Mouse (Mus musculus) neural tube, embryonic 13.5 days (tissue): ENCODE results near the gene Sult1c2. TPM values are rescaled to one million over a fixed set of nuclear protein-coding genes. Genes with fewer than 3 reads are reported as not detected.

Source experiments
- polyA plus RNA-seq: library from polyadenylated mRNA; unstranded; fragments of >200 nt; fragmentation: Nextera tagmentation; extraction: Ambion mirVana; gene quantifications from 2 replicates; pipeline ENCODE4 v1.2.1, GENCODE M21; 2015

The Sult1c2 gene
- polyA plus RNA-seq, 1 experiment from 2014 or later, result not detected

Other genes starting within 250 kb of the Sult1c2 start
- 8.2 and 9.1 TPM in 2 replicates for gene Sgo1, start 157.0 kb downstream of the Sult1c2 start, polyA plus RNA-seq
- gene Sult1c1, start 144.3 kb upstream of the Sult1c2 start, polyA plus RNA-seq, result not detected in 2 replicates